Mouse (Mus musculus) cerebellum, postnatal 25 days (tissue): ENCODE measurements around the gene B4galt2.

Source experiments
- DNase-seq, 2 experiments: peaks; one replicate each; pipeline ENCODE4 v3.0.0; 2021; ENCODE audit warnings: mixed read lengths in 2 of 2

The B4galt2 gene

DNA sequence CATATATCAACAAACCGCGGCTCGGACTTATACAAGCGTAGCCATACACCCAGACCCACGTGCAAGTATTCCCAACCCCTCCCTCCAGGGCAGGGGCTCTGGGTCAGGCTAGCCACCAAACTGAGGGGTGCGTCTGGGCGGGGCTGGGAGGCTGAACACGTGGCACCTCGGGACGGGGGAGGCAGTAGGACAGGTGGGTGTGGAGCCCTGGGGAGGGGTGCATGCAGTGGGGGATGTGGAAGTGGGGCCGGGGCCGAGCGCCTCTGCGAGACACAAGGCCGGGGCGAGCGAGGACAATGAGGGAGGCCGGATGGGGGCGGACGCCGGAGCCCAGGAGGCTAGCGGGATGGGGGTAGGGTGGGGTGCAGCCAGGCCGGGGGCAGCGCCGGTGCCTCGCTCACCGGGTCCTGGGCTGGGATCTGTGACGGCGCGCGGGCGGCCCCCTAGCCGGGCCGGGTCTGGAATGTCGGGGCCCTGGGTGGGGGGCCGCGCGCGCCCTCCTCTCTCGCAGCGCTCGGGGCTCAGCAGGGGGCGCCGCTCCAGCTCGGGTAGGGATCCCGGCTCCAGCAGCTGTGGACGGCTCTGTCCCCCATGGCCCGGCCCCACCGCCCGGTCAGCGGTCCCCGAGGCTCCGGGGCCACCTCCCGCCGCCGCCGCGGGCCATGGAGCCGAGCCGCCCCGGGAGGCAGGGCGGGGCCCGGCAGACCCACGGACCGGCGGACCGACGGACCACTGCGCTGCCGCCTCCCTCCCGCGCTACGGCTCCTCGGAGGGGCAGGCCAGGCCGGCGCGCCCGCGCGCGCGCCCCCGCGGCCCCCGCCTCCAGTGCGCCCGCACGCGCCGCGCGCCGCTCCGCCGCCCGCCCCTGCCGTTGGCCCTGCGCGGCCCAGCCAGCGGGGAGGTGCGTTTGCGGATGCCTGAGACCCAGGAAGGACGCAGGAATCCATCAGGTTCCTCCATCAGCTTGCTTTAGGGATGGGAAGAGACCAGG is at the start of gene B4galt2:
B4galt2 (minus strand) TSS at position 787 of the 991 bp plus-strand sequence.
- peak; percentile 79 to 86 for DNase-seq

- peak in 1 of 2 experiments; percentile 33 for DNase-seq
Measured at GRCm38 (mm10) chr4:117929391-117929881, 46.1 kb upstream of the B4galt2 start, which contains the start of gene Artn. Artn (minus strand) TSS chr4:117929763.

GRCm38 (mm10) chr4:117928699-117929241 is 45.5 kb upstream of the B4galt2 start:
- DNase-seq = peak; percentile 65 to 74

DNA sequence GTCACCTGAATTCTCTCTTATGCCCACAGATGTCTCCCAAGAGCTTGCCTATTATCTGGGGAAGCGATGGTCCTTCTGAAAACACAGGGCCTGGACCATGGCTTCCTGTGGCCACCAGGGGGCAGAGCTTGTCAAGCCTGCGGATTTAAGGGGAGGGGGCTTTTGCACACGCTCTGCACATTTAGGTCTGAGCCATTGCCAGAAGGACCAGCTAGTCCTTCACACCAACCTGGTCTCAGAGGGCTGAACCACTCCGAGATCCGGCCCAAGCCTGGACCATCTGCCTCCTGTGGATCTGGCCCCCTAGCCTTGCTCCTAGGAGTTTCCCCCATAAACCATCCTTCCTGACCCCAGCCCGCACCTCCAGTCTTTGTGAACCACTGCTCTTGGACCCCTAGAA is 44.9 kb upstream of the B4galt2 start:
- DNase-seq = peak; percentile 44 to 69

DNA sequence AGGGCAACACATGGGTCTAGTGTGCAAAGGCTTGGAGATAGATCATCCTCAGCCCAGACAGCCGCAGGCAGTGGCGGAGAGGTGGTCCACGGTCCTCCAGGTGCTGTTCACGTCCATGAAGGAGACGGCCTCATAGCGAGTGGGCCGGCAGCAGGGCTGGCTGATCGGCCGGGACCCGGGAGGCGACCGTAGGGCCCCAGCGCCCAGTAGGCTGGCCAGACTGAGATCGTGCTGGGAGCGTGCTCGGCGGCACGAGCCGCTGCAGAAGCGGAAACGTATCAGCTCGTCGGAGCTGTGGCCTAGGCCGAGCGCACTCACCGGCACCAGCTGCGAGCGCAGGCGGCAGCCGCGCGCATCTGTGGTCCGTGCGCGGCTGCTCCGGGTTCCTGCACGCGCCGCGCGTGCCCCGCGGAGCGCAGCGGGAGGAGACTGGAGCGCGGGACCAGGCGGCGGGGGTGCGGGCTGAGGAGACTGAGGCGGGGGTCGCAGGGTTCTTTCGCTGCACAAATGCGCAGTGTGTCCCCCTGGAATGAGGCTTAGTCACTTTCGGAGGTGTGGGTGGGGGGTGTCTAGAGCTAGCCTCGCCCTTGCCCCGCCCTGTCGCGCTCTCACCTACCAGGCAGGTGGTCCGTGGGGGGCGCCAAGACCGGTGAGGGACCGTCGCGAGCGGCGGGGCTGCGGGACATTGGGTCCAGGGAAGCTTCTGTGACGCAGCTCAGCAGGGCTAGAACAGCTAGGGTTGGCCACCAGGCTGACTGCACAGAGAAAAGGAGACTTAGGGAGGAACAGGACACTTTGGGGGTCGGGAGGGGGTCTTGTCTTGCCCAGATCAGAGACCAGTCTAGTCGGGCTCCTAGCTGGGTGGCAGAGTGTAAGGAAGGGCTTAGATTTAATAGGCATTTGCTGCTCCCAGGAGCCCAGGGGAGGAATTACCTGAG is 43.5 kb upstream of the B4galt2 start:
- peak; percentile 58 to 64 for DNase-seq

DNA sequence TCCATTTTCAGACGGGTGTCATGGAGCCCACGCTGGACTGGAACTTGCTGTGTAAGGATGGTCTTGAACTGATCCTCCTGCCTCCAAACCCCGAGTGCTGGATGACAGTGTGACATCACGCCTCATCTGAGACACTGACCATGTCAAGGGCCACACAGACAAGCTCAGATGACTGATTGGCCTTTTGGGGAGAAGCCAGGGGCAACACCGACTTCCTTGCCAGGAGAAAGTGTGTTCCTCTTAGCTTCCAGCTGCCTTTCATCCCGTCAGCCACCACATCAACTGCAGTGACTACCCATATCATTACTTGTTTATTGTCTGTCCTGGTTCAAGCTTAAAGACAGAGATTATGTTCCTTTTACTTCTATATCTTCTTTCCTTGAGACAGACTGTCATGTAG is 41.6 kb upstream of the B4galt2 start:
- DNase-seq = no peak

GRCm38 (mm10) chr4:117923450-117923849 is 40.2 kb upstream of the B4galt2 start:
- DNase-seq = no peak

DNA sequence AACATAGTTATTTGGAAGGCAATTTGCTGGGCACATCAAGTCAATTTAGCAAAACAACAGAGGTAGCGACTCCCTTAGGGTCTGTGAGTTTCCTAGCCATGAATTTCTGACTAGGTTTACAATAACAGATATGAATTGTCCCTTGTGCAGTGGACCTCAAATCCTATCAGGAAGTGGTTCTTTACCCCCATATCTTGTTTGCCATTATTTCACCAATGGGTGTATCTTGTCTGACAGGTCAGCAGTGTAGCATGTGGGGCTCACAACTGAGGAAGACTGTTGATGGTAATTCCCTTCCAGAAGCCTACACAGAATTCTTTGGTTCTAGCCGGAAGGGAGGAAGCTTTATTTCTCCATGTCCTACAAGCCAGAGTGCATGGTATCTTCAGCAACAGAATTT is 38.1 kb upstream of the B4galt2 start:
- DNase-seq = no peak

- no peak for DNase-seq
Measured at GRCm38 (mm10) chr4:117918762-117919161, 35.5 kb upstream of the B4galt2 start.

DNA sequence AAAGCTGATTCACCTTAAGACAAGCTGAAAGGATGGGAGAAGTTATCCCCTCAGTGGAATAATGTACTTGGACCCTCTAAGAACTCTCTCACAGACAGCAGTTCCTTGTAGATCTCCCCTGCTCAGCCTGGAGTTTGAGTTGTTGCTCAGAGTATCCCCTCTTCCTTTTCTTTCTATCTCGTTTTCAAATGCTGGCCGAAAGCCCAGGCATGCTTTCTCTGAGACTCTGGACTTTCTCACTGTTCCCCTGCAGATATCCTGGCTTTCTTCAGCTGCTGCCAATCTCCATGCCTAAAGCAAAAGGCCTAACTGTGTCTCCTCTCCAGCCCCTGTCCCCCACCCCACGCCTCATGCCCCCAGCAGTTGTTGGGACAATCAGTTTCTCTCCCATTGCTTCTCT is 35.0 kb upstream of the B4galt2 start:
- DNase-seq = peak in 1 of 2 experiments; percentile 2

DNA sequence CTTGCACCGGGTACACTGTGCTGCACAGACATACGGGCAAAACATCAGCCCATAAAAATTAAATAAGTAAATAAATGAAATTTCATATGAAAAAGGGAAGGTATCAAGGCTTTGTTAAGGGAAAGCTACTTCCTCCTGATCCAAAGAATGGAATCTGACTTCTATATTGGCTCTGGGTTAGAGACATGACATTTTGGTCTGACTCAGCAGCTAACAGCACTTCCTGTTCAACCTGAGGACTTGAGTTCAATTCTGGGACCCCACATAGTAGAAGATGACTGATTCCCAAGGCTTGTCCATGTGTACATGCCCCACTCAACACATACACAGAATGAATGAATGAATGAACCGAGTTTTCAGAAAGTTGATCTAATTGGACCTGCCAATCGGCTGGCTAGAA is 34.6 kb upstream of the B4galt2 start:
- no peak for DNase-seq

DNA sequence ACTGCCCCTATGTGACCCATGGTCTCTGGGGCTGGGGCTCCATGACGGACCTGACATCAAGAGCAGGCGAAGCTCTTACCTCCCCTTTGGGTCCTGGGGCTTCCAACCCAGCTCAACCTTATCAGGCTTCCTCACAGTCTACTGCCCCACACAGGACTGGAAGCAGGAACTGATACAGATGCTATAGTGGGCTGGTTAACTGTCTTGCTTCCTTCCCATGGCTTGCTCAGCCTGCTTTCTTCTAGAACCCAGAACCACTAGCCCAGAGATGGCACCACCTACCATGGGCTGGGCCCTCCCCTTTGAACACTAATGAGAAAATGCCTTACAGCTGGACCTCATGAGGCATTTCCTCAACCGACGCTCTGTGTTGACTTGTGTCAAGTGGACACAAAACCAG is 34.1 kb upstream of the B4galt2 start:
- no peak for DNase-seq

DNA sequence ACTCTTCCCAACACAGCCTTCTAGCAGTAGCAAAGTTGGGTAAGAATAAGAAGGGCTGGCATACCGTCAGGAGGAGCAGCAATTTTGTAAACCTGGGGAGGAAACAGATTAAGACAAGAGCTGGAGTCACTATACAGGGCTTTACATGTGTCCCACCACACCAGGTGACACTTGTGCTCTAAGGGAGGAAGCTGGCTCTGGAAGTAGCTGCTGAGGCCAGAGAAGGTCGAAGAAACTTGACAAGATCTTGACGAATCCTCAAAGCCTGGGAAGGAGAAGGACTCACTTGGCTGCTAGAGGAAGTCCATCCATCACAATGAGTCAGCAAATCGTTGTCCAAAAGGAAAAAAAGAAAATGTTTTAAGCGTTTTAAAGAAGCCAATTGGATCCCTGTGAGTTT is 33.1 kb upstream of the B4galt2 start:
- no peak for DNase-seq

GRCm38 (mm10) chr4:117915489-117916105 is 32.3 kb upstream of the B4galt2 start:
- peak in 1 of 2 experiments; percentile 27 for DNase-seq

DNA sequence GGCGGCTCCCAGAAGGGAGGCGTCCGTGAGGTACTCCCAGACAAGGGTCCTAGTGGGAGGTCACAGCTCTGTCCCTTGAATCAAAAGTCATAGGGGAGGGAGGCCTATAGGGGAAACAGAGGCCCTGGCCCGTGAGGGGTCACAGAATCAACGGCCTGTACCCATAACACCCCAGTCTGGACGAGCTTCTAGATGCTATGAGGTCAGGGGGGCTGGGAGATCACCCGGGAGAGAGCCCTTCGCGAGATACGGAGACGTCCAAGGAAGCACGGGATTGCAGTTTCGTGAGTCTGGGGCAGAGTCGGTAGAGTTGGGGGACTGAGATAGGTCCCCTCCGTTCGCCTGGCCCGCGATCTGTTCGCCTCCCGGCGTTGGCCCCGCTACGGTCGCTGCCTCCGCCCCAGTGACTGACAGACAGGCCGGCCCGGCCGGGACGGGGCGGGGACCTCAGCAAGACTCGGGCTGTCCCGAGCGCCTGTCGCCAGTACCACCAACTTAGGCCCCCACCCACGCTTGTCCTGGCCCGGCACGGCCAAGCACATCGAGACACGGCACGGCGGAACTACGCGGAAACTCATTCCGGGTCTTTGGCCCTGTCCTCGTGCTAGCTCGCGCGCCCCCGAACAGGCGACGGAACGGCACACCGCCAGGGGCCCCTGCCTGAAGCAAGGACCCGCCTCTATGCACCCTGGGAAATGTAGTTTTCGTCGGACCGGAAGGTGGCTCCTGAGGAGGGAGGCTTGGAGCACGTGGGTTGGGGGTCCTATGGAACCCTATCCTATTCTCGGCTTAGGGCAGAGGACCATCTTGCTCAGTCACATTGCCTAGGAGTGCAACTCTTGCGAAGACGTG is 31.5 kb upstream of the B4galt2 start, which contains the start of gene Ipo13:
Ipo13 (minus strand) TSS at position 409 of the 852 bp plus-strand sequence.
- DNase-seq = peak; percentile 93 to 96

DNA sequence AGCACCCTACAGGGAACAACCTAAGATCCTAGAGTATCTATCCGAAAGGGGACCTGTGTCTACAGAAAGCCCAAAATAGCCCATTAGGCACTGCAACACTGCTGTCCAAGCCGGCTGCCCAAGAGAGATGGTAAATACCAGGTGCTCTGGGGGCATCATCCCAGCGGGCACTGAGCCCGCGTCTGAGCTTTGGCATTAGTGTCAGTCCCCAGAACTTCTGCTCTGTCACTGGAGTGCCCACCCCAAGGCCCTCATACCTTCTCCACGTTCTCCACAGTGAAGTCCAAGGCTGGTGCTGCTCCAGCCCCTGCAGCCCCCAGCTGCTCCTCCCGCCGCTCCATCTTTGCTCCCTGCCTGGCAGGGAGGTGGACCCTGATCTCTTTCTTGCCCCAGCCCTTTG is 30.7 kb upstream of the B4galt2 start:
- DNase-seq = peak; percentile 62 to 66

DNA sequence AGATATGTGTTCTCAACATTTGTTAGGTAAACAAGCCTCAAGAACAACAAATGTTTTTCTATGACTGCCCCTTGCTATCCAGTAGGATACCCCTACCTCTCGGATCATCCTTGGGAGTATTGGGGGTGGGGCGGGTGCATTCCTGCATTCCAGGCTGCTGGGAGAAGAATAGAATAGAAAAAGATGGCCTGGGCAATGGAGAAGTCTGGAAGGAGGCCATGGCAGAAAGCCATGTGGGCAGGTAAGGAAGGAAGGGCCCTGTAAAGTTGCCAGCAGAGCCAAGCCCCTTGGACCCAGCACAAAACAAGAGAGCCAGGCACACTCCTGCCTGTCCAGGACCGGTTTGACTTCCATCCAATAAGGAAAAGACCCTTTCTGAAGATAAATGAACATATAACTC is 30.1 kb upstream of the B4galt2 start:
- DNase-seq = peak; percentile 85 to 90

- peak; percentile 47 to 51 for DNase-seq
Measured at GRCm38 (mm10) chr4:117912685-117913273, 29.5 kb upstream of the B4galt2 start.

DNA sequence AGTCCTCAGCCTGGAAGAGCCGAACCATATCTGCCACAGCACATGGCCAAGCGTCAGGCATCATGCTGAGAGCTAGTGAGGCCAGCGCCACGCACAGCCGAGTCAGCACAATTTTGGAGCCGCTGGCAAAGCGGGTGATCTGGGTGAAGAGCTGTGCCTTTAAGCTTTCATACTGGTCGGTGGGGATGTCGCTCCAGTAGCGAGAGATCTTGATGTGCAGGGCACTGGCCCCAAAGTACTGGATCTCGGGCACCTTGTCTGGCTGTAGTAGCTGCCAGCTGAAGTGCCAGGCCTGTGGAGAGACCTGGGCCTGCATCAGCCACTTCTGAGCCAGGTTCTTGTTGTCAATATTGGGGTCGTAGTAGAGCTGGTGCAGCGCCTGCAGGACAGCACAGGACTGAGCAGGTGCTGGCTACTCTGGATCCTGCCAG is 28.9 kb upstream of the B4galt2 start:
- DNase-seq = peak; percentile 81 to 82

GRCm38 (mm10) chr4:117908834-117909453 is 25.7 kb upstream of the B4galt2 start:
- peak in 1 of 2 experiments; percentile 16 for DNase-seq
